Mouse (Mus musculus): ENCODE measurements around the gene Myo16. TPM values are rescaled to one million over a fixed set of nuclear protein-coding genes. Genes with fewer than 3 reads are reported as not detected.
A peak's percentile ranks its signal among the peaks of the same experiment; 100 is the strongest.

Gene Myo16
- polyA plus RNA-seq, 1 experiment from 2014 or later: 0.17 TPM

GRCm38 (mm10) chr8:10565231-10566029 lies 411.7 kb downstream of the Myo16 start:
- Histone ChIP-seq H3K27me3 (ENCODE audit: control insufficient read depth, insufficient read depth, low read length) (no peaks in the 10 kb centered on the region), H3K27ac (replicated peaks; ENCODE audit: low read depth, low read length) (no peak overlapping the region), H3K36me3 (ENCODE audit: control insufficient read depth, insufficient read depth, low read length) (no peaks in the 10 kb centered on the region), H3K4me3 (ENCODE audit: low read depth, low read length) (no peak overlapping the region), H3K9ac (ENCODE audit: low read length) (no peak overlapping the region), H3K4me2 (ENCODE audit: low read depth, severe bottlenecking) (no peak overlapping the region), H3K9me3 (ENCODE audit: control insufficient read depth, low read length) (no peaks in the 10 kb centered on the region), H3K4me1 (ENCODE audit: control insufficient read depth, insufficient read depth, low read length) (no peaks in the 10 kb centered on the region)
- ATAC-seq (ENCODE audit: insufficient number of reproducible peaks, low FRiP score, low TSS enrichment, low read depth): no peak
- 81% methylated on average over 11 of the region's 11 CpGs for WGBS
- no peak for DNase-seq (ENCODE audit: low spot score)

- Histone ChIP-seq H3K36me3 (ENCODE audit: control insufficient read depth, insufficient read depth, low read length) (no peaks in the 10 kb centered on the region), H3K4me3 (ENCODE audit: low read depth, low read length) (no peak overlapping the region), H3K9ac (ENCODE audit: low read length) (no peak overlapping the region), H3K9me3 (ENCODE audit: control insufficient read depth, low read length) (no peaks in the 10 kb centered on the region), H3K27ac (replicated peaks; ENCODE audit: low read depth, low read length) (no peak overlapping the region), H3K27me3 (ENCODE audit: control insufficient read depth, insufficient read depth, low read length) (no peaks in the 10 kb centered on the region), H3K4me2 (ENCODE audit: low read depth, severe bottlenecking) (no peak overlapping the region), H3K4me1 (ENCODE audit: control insufficient read depth, insufficient read depth, low read length) (no peaks in the 10 kb centered on the region)
- DNase-seq (ENCODE audit: low spot score): no peak
- ATAC-seq (ENCODE audit: insufficient number of reproducible peaks, low FRiP score, low TSS enrichment, low read depth): no peak
- WGBS: 87% methylated on average over 4 of the region's 4 CpGs
Measured at GRCm38 (mm10) chr8:10568448-10568847, 414.7 kb downstream of the Myo16 start.

- ATAC-seq (ENCODE audit: insufficient number of reproducible peaks, low FRiP score, low TSS enrichment, low read depth): no peak
Measured at GRCm38 (mm10) chr8:10574096-10574495, 420.4 kb downstream of the Myo16 start.

GRCm38 (mm10) chr8:10575244-10575643 lies 421.5 kb downstream of the Myo16 start:
- no peak for ATAC-seq (ENCODE audit: insufficient number of reproducible peaks, low FRiP score, low TSS enrichment, low read depth)
- no peak overlapping the region for H3K27ac ChIP-seq (replicated peaks; ENCODE audit: low read depth, low read length)
- no peak overlapping the region for H3K4me2 ChIP-seq (ENCODE audit: low read depth, severe bottlenecking)
- WGBS: 95% methylated on average over 10 of the region's 10 CpGs
- no peaks in the 10 kb centered on the region for H3K27me3 ChIP-seq (ENCODE audit: control insufficient read depth, insufficient read depth, low read length)
- no peak overlapping the region for H3K4me3 ChIP-seq (ENCODE audit: low read depth, low read length)
- DNase-seq (ENCODE audit: low spot score): no peak
- H3K9me3 ChIP-seq (ENCODE audit: control insufficient read depth, low read length): no peaks in the 10 kb centered on the region
- no peaks in the 10 kb centered on the region for H3K4me1 ChIP-seq (ENCODE audit: control insufficient read depth, insufficient read depth, low read length)
- H3K9ac ChIP-seq (ENCODE audit: low read length): no peak overlapping the region
- no peaks in the 10 kb centered on the region for H3K36me3 ChIP-seq (ENCODE audit: control insufficient read depth, insufficient read depth, low read length)

More at GRCm38 (mm10) chr8:10574096-10574495, 420.4 kb downstream of the Myo16 start:
- Histone ChIP-seq H3K9me3 (ENCODE audit: control insufficient read depth, low read length) (no peaks in the 10 kb centered on the region), H3K27ac (replicated peaks; ENCODE audit: low read depth, low read length) (no peak overlapping the region), H3K36me3 (ENCODE audit: control insufficient read depth, insufficient read depth, low read length) (no peaks in the 10 kb centered on the region), H3K4me3 (ENCODE audit: low read depth, low read length) (no peak overlapping the region), H3K27me3 (ENCODE audit: control insufficient read depth, insufficient read depth, low read length) (no peaks in the 10 kb centered on the region), H3K9ac (ENCODE audit: low read length) (no peak overlapping the region), H3K4me1 (ENCODE audit: control insufficient read depth, insufficient read depth, low read length) (no peaks in the 10 kb centered on the region), H3K4me2 (ENCODE audit: low read depth, severe bottlenecking) (no peak overlapping the region)
- peak; percentile 90 for DNase-seq (ENCODE audit: low spot score)
- 25% methylated on average over 6 of the region's 6 CpGs for WGBS

GRCm38 (mm10) chr8:10586956-10587744 lies 433.4 kb downstream of the Myo16 start:
- ATAC-seq (ENCODE audit: insufficient number of reproducible peaks, low FRiP score, low TSS enrichment, low read depth) (no peak), DNase-seq (ENCODE audit: low spot score) (peak; percentile 52)
- no peak overlapping the region for H3K9ac ChIP-seq (ENCODE audit: low read length)
- H3K27ac ChIP-seq (replicated peaks; ENCODE audit: low read depth, low read length): no peak overlapping the region
- H3K4me3 ChIP-seq (ENCODE audit: low read depth, low read length): no peak overlapping the region
- H3K36me3 ChIP-seq (ENCODE audit: control insufficient read depth, insufficient read depth, low read length): no peaks in the 10 kb centered on the region
- peaks cover 10% of the 10 kb centered on the region for H3K4me1 ChIP-seq (ENCODE audit: control insufficient read depth, insufficient read depth, low read length)
- H3K27me3 ChIP-seq (ENCODE audit: control insufficient read depth, insufficient read depth, low read length): no peaks in the 10 kb centered on the region
- no peak overlapping the region for H3K4me2 ChIP-seq (ENCODE audit: low read depth, severe bottlenecking)
- WGBS: 36% methylated on average over 11 of the region's 14 CpGs
- no peaks in the 10 kb centered on the region for H3K9me3 ChIP-seq (ENCODE audit: control insufficient read depth, low read length)

GRCm38 (mm10) chr8:10589422-10589933 lies 435.8 kb downstream of the Myo16 start:
- H3K9me3 ChIP-seq (ENCODE audit: control insufficient read depth, low read length): no peaks in the 10 kb centered on the region
- no peak overlapping the region for H3K9ac ChIP-seq (ENCODE audit: low read length)
- DNase-seq (ENCODE audit: low spot score) (no peak), ATAC-seq (ENCODE audit: insufficient number of reproducible peaks, low FRiP score, low TSS enrichment, low read depth) (no peak)
- H3K4me1 ChIP-seq (ENCODE audit: control insufficient read depth, insufficient read depth, low read length): peaks cover 10% of the 10 kb centered on the region
- no peak overlapping the region for H3K4me3 ChIP-seq (ENCODE audit: low read depth, low read length)
- no peaks in the 10 kb centered on the region for H3K36me3 ChIP-seq (ENCODE audit: control insufficient read depth, insufficient read depth, low read length)
- WGBS: 82% methylated on average over 11 of the region's 11 CpGs
- H3K27ac ChIP-seq (replicated peaks; ENCODE audit: low read depth, low read length): no peak overlapping the region
- no peak overlapping the region for H3K4me2 ChIP-seq (ENCODE audit: low read depth, severe bottlenecking)
- H3K27me3 ChIP-seq (ENCODE audit: control insufficient read depth, insufficient read depth, low read length): no peaks in the 10 kb centered on the region

- H3K9me3 ChIP-seq (ENCODE audit: control insufficient read depth, low read length): no peaks in the 10 kb centered on the region
- ATAC-seq (ENCODE audit: insufficient number of reproducible peaks, low FRiP score, low TSS enrichment, low read depth) (no peak), DNase-seq (ENCODE audit: low spot score) (no peak)
- H3K4me2 ChIP-seq (ENCODE audit: low read depth, severe bottlenecking): no peak overlapping the region
- no peak overlapping the region for H3K27ac ChIP-seq (replicated peaks; ENCODE audit: low read depth, low read length)
- no peaks in the 10 kb centered on the region for H3K36me3 ChIP-seq (ENCODE audit: control insufficient read depth, insufficient read depth, low read length)
- 92% methylated on average over 6 of the region's 6 CpGs for WGBS
- H3K4me1 ChIP-seq (ENCODE audit: control insufficient read depth, insufficient read depth, low read length): no peaks in the 10 kb centered on the region
- no peak overlapping the region for H3K4me3 ChIP-seq (ENCODE audit: low read depth, low read length)
- H3K27me3 ChIP-seq (ENCODE audit: control insufficient read depth, insufficient read depth, low read length): no peaks in the 10 kb centered on the region
- no peak overlapping the region for H3K9ac ChIP-seq (ENCODE audit: low read length)
Measured at GRCm38 (mm10) chr8:10592917-10593316, 439.2 kb downstream of the Myo16 start.

- H3K36me3 ChIP-seq (ENCODE audit: control insufficient read depth, insufficient read depth, low read length): no peaks in the 10 kb centered on the region
- WGBS: 95% methylated on average over 3 of the region's 3 CpGs
- no peak overlapping the region for H3K27ac ChIP-seq (replicated peaks; ENCODE audit: low read depth, low read length)
- no peak for ATAC-seq (ENCODE audit: insufficient number of reproducible peaks, low FRiP score, low TSS enrichment, low read depth)
- no peaks in the 10 kb centered on the region for H3K9me3 ChIP-seq (ENCODE audit: control insufficient read depth, low read length)
- no peak overlapping the region for H3K4me3 ChIP-seq (ENCODE audit: low read depth, low read length)
- no peak overlapping the region for H3K9ac ChIP-seq (ENCODE audit: low read length)
- no peak for DNase-seq (ENCODE audit: low spot score)
- no peak overlapping the region for H3K4me2 ChIP-seq (ENCODE audit: low read depth, severe bottlenecking)
- no peaks in the 10 kb centered on the region for H3K27me3 ChIP-seq (ENCODE audit: control insufficient read depth, insufficient read depth, low read length)
- no peaks in the 10 kb centered on the region for H3K4me1 ChIP-seq (ENCODE audit: control insufficient read depth, insufficient read depth, low read length)
Measured at GRCm38 (mm10) chr8:10596353-10596752, 442.6 kb downstream of the Myo16 start.

Measured in limb, embryonic 11.5 days (tissue).